Mouse (Mus musculus): ENCODE measurements at regions not wholly inside any gene's neighbourhood (a gene's known extent, or its start where the extent isn't known, plus 50 kb on each side); places are given as distances from the start of the nearest gene placed in this dataset.

GRCm38 (mm10) chr8:88862846-88863455 is 166.1 kb downstream of the Cyld start:
- Histone ChIP-seq H3K9ac (no peak overlapping the region), H3K9me3 (ENCODE audit: control insufficient read depth, low read length) (no peaks in the 10 kb centered on the region), H3K4me3 (replicated peaks; ENCODE audit: low read length) (no peak overlapping the region), H3K27me3 (ENCODE audit: control insufficient read depth, insufficient read depth, low read length) (no peaks in the 10 kb centered on the region), H3K27ac (no peak overlapping the region), H3K4me1 (replicated peaks; ENCODE audit: control insufficient read depth, insufficient read depth, low read length) (no peaks in the 10 kb centered on the region), H3K4me2 (replicated peaks) (no peak overlapping the region), H3K36me3 (replicated peaks; ENCODE audit: control insufficient read depth, insufficient read depth) (no peaks in the 10 kb centered on the region)
- 89% methylated on average over 10 of the region's 10 CpGs for WGBS
- no peak for ATAC-seq (ENCODE audit: low FRiP score)
- no peak for DNase-seq (ENCODE audit: low spot score)

GRCm38 (mm10) chr8:88857216-88857615 is 160.4 kb downstream of the Cyld start:
- H3K27me3 ChIP-seq (ENCODE audit: control insufficient read depth, insufficient read depth, low read length): no peaks in the 10 kb centered on the region
- no peak for ATAC-seq (ENCODE audit: low FRiP score)
- H3K9ac ChIP-seq: no peak overlapping the region
- H3K4me3 ChIP-seq (replicated peaks; ENCODE audit: low read length): no peak overlapping the region
- 0 out of 2 replicates have a peak, but pooled peaks cover 3% of the 10 kb centered on the region for H3K4me1 ChIP-seq (replicated peaks; ENCODE audit: control insufficient read depth, insufficient read depth, low read length)
- H3K4me2 ChIP-seq (replicated peaks): no peak overlapping the region
- H3K27ac ChIP-seq: no peak overlapping the region
- WGBS: 89% methylated on average over 2 of the region's 2 CpGs
- H3K9me3 ChIP-seq (ENCODE audit: control insufficient read depth, low read length): 0 out of 2 replicates have a peak, but pooled peaks cover 4% of the 10 kb centered on the region
- DNase-seq (ENCODE audit: low spot score): no peak
- H3K36me3 ChIP-seq (replicated peaks; ENCODE audit: control insufficient read depth, insufficient read depth): no peaks in the 10 kb centered on the region

- 0 out of 2 replicates have a peak, but pooled peaks cover 4% of the 10 kb centered on the region for H3K9me3 ChIP-seq (ENCODE audit: control insufficient read depth, low read length)
- no peak for DNase-seq (ENCODE audit: low spot score)
- ATAC-seq (ENCODE audit: low FRiP score): no peak
- H3K9ac ChIP-seq: no peak overlapping the region
- no peaks in the 10 kb centered on the region for H3K36me3 ChIP-seq (replicated peaks; ENCODE audit: control insufficient read depth, insufficient read depth)
- H3K4me1 ChIP-seq (replicated peaks; ENCODE audit: control insufficient read depth, insufficient read depth, low read length): 0 out of 2 replicates have a peak, but pooled peaks cover 3% of the 10 kb centered on the region
- H3K27me3 ChIP-seq (ENCODE audit: control insufficient read depth, insufficient read depth, low read length): no peaks in the 10 kb centered on the region
- H3K4me3 ChIP-seq (replicated peaks; ENCODE audit: low read length): no peak overlapping the region
- no peak overlapping the region for H3K27ac ChIP-seq
- H3K4me2 ChIP-seq (replicated peaks): no peak overlapping the region
- 91% methylated on average over 8 of the region's 8 CpGs for WGBS
Observed at GRCm38 (mm10) chr8:88853200-88853599, 156.4 kb downstream of the Cyld start.

- Histone ChIP-seq H3K4me1 (replicated peaks; ENCODE audit: control insufficient read depth, insufficient read depth, low read length) (no peaks in the 10 kb centered on the region), H3K9ac (no peak overlapping the region), H3K36me3 (replicated peaks; ENCODE audit: control insufficient read depth, insufficient read depth) (no peaks in the 10 kb centered on the region), H3K4me2 (replicated peaks) (no peak overlapping the region), H3K27ac (no peak overlapping the region), H3K9me3 (ENCODE audit: control insufficient read depth, low read length) (no peaks in the 10 kb centered on the region), H3K27me3 (ENCODE audit: control insufficient read depth, insufficient read depth, low read length) (no peaks in the 10 kb centered on the region), H3K4me3 (replicated peaks; ENCODE audit: low read length) (no peak overlapping the region)
- peak; percentile 49 for DNase-seq (ENCODE audit: low spot score)
- WGBS: 48% methylated on average over 11 of the region's 11 CpGs
- ATAC-seq (ENCODE audit: low FRiP score): no peak
Observed at GRCm38 (mm10) chr8:88845916-88846315, 149.1 kb downstream of the Cyld start.

GRCm38 (mm10) chr8:88844370-88844769 is 147.5 kb downstream of the Cyld start:
- no peak overlapping the region for H3K4me2 ChIP-seq (replicated peaks)
- no peaks in the 10 kb centered on the region for H3K27me3 ChIP-seq (ENCODE audit: control insufficient read depth, insufficient read depth, low read length)
- H3K9me3 ChIP-seq (ENCODE audit: control insufficient read depth, low read length): no peaks in the 10 kb centered on the region
- H3K9ac ChIP-seq: no peak overlapping the region
- no peaks in the 10 kb centered on the region for H3K36me3 ChIP-seq (replicated peaks; ENCODE audit: control insufficient read depth, insufficient read depth)
- H3K27ac ChIP-seq: no peak overlapping the region
- ATAC-seq (ENCODE audit: low FRiP score) (no peak), DNase-seq (ENCODE audit: low spot score) (peak; percentile 68)
- H3K4me1 ChIP-seq (replicated peaks; ENCODE audit: control insufficient read depth, insufficient read depth, low read length): no peaks in the 10 kb centered on the region
- WGBS: 32% methylated on average over 5 of the region's 5 CpGs
- no peak overlapping the region for H3K4me3 ChIP-seq (replicated peaks; ENCODE audit: low read length)

- 79% methylated on average over 7 of the region's 7 CpGs for WGBS
- Histone ChIP-seq H3K9ac (no peak overlapping the region), H3K36me3 (replicated peaks; ENCODE audit: control insufficient read depth, insufficient read depth) (no peaks in the 10 kb centered on the region), H3K27ac (no peak overlapping the region), H3K9me3 (ENCODE audit: control insufficient read depth, low read length) (no peaks in the 10 kb centered on the region), H3K27me3 (ENCODE audit: control insufficient read depth, insufficient read depth, low read length) (0 out of 2 replicates have a peak, but pooled peaks cover 2% of the 10 kb centered on the region), H3K4me3 (replicated peaks; ENCODE audit: low read length) (no peak overlapping the region), H3K4me2 (replicated peaks) (no peak overlapping the region), H3K4me1 (replicated peaks; ENCODE audit: control insufficient read depth, insufficient read depth, low read length) (no peaks in the 10 kb centered on the region)
- no peak for DNase-seq (ENCODE audit: low spot score)
- no peak for ATAC-seq (ENCODE audit: low FRiP score)
Observed at GRCm38 (mm10) chr8:88842451-88842850, 145.6 kb downstream of the Cyld start.

- no peak for ATAC-seq (ENCODE audit: low FRiP score)
- 58% methylated on average over 5 of the region's 5 CpGs for WGBS
- no peak for DNase-seq (ENCODE audit: low spot score)
- Histone ChIP-seq H3K36me3 (replicated peaks; ENCODE audit: control insufficient read depth, insufficient read depth) (no peaks in the 10 kb centered on the region), H3K9me3 (ENCODE audit: control insufficient read depth, low read length) (no peaks in the 10 kb centered on the region), H3K4me2 (replicated peaks) (no peak overlapping the region), H3K27ac (no peak overlapping the region), H3K4me1 (replicated peaks; ENCODE audit: control insufficient read depth, insufficient read depth, low read length) (no peaks in the 10 kb centered on the region), H3K4me3 (replicated peaks; ENCODE audit: low read length) (no peak overlapping the region), H3K9ac (no peak overlapping the region), H3K27me3 (ENCODE audit: control insufficient read depth, insufficient read depth, low read length) (0 out of 2 replicates have a peak, but pooled peaks cover 2% of the 10 kb centered on the region)
Observed at GRCm38 (mm10) chr8:88840096-88840495, 143.3 kb downstream of the Cyld start.

- Histone ChIP-seq H3K4me2 (replicated peaks) (no peak overlapping the region), H3K4me1 (replicated peaks; ENCODE audit: control insufficient read depth, insufficient read depth, low read length) (no peaks in the 10 kb centered on the region), H3K9me3 (ENCODE audit: control insufficient read depth, low read length) (no peaks in the 10 kb centered on the region), H3K27ac (no peak overlapping the region), H3K4me3 (replicated peaks; ENCODE audit: low read length) (no peak overlapping the region), H3K36me3 (replicated peaks; ENCODE audit: control insufficient read depth, insufficient read depth) (no peaks in the 10 kb centered on the region), H3K9ac (no peak overlapping the region), H3K27me3 (ENCODE audit: control insufficient read depth, insufficient read depth, low read length) (0 out of 2 replicates have a peak, but pooled peaks cover 2% of the 10 kb centered on the region)
- whole genome bisulfite sequencing: 46% methylated on average over 12 of the region's 12 CpGs
- ATAC-seq (ENCODE audit: low FRiP score) (no peak), DNase-seq (ENCODE audit: low spot score) (no peak)
Observed at GRCm38 (mm10) chr8:88835756-88836291, 139.0 kb downstream of the Cyld start.

- no peaks in the 10 kb centered on the region for H3K27me3 ChIP-seq (ENCODE audit: control insufficient read depth, insufficient read depth, low read length)
- no peak overlapping the region for H3K9ac ChIP-seq
- ATAC-seq (ENCODE audit: low FRiP score) (no peak), DNase-seq (ENCODE audit: low spot score) (no peak)
- H3K4me3 ChIP-seq (replicated peaks; ENCODE audit: low read length): no peak overlapping the region
- H3K9me3 ChIP-seq (ENCODE audit: control insufficient read depth, low read length): no peaks in the 10 kb centered on the region
- H3K4me1 ChIP-seq (replicated peaks; ENCODE audit: control insufficient read depth, insufficient read depth, low read length): no peaks in the 10 kb centered on the region
- H3K4me2 ChIP-seq (replicated peaks): no peak overlapping the region
- H3K36me3 ChIP-seq (replicated peaks; ENCODE audit: control insufficient read depth, insufficient read depth): no peaks in the 10 kb centered on the region
- H3K27ac ChIP-seq: no peak overlapping the region
- 65% methylated on average over 5 of the region's 5 CpGs for WGBS
Observed at GRCm38 (mm10) chr8:88825816-88826215, 129.0 kb downstream of the Cyld start.
